Mouse (Mus musculus) hindbrain, embryonic 11.5 days (tissue): ENCODE measurements at regions not wholly inside any gene's neighbourhood (a gene's known extent, or its start where the extent isn't known, plus 50 kb on each side); places are given as distances from the start of the nearest gene placed in this dataset.

Experiments used
- ATAC-seq: fragments of 200-750 bp; cut with Nextera tagmentation; 2 replicates; pipeline ENCODE4 v1.8.0; 2017; ENCODE audit warnings: mild to moderate bottlenecking, moderate TSS enrichment, moderate library complexity; ENCODE audit not compliant: low FRiP score
- DNase-seq: peaks from one replicate; pipeline ENCODE4 v3.0.0-alpha.2; 2015; ENCODE audit warnings: low spot score
- H3K27ac ChIP-seq: fragments of 300-500 bp; sonication (generic); 2 replicates; pipeline ENCODE4 v1.5.1; 2014; ENCODE audit warnings: mild to moderate bottlenecking, low read depth, low read length
- H3K27me3 ChIP-seq: fragments of 300-500 bp; sonication (generic); 2 replicates; pipeline ENCODE4 v1.6.1; 2014; ENCODE audit warnings: mild to moderate bottlenecking, low read length, moderate library complexity, mixed read lengths; ENCODE audit not compliant: control insufficient read depth, insufficient read depth
- H3K36me3 ChIP-seq: fragments of 300-500 bp; sonication (generic); 2 replicates; pipeline ENCODE4 v1.6.1; 2014; ENCODE audit warnings: mild to moderate bottlenecking, low read length, moderate library complexity, mixed read lengths; ENCODE audit not compliant: control insufficient read depth, insufficient read depth
- H3K4me1 ChIP-seq: fragments of 300-500 bp; sonication (generic); replicated peaks from 2 replicates; pipeline ENCODE4 v1.6.1; 2014; ENCODE audit warnings: low read length, mixed read lengths; ENCODE audit not compliant: control insufficient read depth, insufficient read depth
- H3K4me2 ChIP-seq: fragments of 300-500 bp; sonication (generic); replicated peaks from 2 replicates; pipeline ENCODE4 v1.6.1; 2014; ENCODE audit warnings: mild to moderate bottlenecking, low read depth, low read length
- H3K4me3 ChIP-seq: fragments of 300-500 bp; sonication (generic); 2 replicates; pipeline ENCODE4 v1.5.1; 2014; ENCODE audit warnings: low read depth, low read length
- H3K9ac ChIP-seq: fragments of 300-500 bp; sonication (generic); 2 replicates; pipeline ENCODE4 v1.6.1; 2014; ENCODE audit warnings: low read depth, low read length
- H3K9me3 ChIP-seq: fragments of 300-500 bp; sonication (generic); 2 replicates; pipeline ENCODE4 v1.6.1; 2016; ENCODE audit warnings: low read length; ENCODE audit not compliant: control insufficient read depth
- WGBS: fragments of 180-500 bp; shearing (Covaris S2); extraction: QIAGEN DNeasy Blood & Tissue Kit; methylation state at CpG from one replicate; pipeline ENCODE4 v1.1.7; 2014; 5-methylcytosine and 5-hydroxymethylcytosine counted together

- no peak overlapping the region for H3K9ac ChIP-seq
Measured at GRCm38 (mm10) chr6:112202120-112202519, 71.4 kb upstream of the Lmcd1 start.

GRCm38 (mm10) chr6:112203321-112203720, 70.2 kb upstream of the Lmcd1 start:
- H3K4me1 ChIP-seq = no peaks in the 10 kb centered on the region
- DNase-seq = no peak
- no peak overlapping the region for H3K27ac ChIP-seq
- H3K4me2 ChIP-seq = no peak overlapping the region
- WGBS = 36% methylated on average over 2 of the region's 2 CpGs
- H3K9ac ChIP-seq = no peak overlapping the region
- no peak for ATAC-seq
- no peak overlapping the region for H3K4me3 ChIP-seq
- H3K27me3 ChIP-seq = no peaks in the 10 kb centered on the region
- H3K9me3 ChIP-seq = no peaks in the 10 kb centered on the region
- no peaks in the 10 kb centered on the region for H3K36me3 ChIP-seq

More at GRCm38 (mm10) chr6:112202120-112202519, 71.4 kb upstream of the Lmcd1 start:
- no peaks in the 10 kb centered on the region for H3K9me3 ChIP-seq
- no peaks in the 10 kb centered on the region for H3K27me3 ChIP-seq
- no peak overlapping the region for H3K4me3 ChIP-seq
- DNase-seq (no peak), ATAC-seq (no peak)
- H3K36me3 ChIP-seq = no peaks in the 10 kb centered on the region
- WGBS = 90% methylated on average over 4 of the region's 4 CpGs
- H3K4me1 ChIP-seq = no peaks in the 10 kb centered on the region
- H3K4me2 ChIP-seq = no peak overlapping the region
- H3K27ac ChIP-seq = no peak overlapping the region

- ATAC-seq = no peak
- no peak for DNase-seq
Measured at GRCm38 (mm10) chr6:112204956-112205355, 68.6 kb upstream of the Lmcd1 start.

GRCm38 (mm10) chr6:112205420-112205995, 68.0 kb upstream of the Lmcd1 start:
- H3K27ac ChIP-seq = no peak overlapping the region
- ATAC-seq = no peak
- H3K9ac ChIP-seq = no peak overlapping the region
- no peak for DNase-seq
- H3K9me3 ChIP-seq = no peaks in the 10 kb centered on the region
- H3K4me3 ChIP-seq = no peak overlapping the region
- WGBS = 88% methylated on average over 11 of the region's 11 CpGs
- no peak overlapping the region for H3K4me2 ChIP-seq
- no peaks in the 10 kb centered on the region for H3K36me3 ChIP-seq
- no peaks in the 10 kb centered on the region for H3K4me1 ChIP-seq
- H3K27me3 ChIP-seq = no peaks in the 10 kb centered on the region

More at GRCm38 (mm10) chr6:112204956-112205355, 68.6 kb upstream of the Lmcd1 start:
- H3K9me3 ChIP-seq = no peaks in the 10 kb centered on the region
- no peaks in the 10 kb centered on the region for H3K4me1 ChIP-seq
- no peak overlapping the region for H3K4me2 ChIP-seq
- no peaks in the 10 kb centered on the region for H3K36me3 ChIP-seq
- no peak overlapping the region for H3K27ac ChIP-seq
- no peaks in the 10 kb centered on the region for H3K27me3 ChIP-seq
- H3K4me3 ChIP-seq = no peak overlapping the region
- H3K9ac ChIP-seq = no peak overlapping the region
- WGBS = 94% methylated on average over 2 of the region's 2 CpGs

- no peaks in the 10 kb centered on the region for H3K36me3 ChIP-seq
- no peak overlapping the region for H3K4me3 ChIP-seq
- no peak overlapping the region for H3K9ac ChIP-seq
- no peak overlapping the region for H3K27ac ChIP-seq
- DNase-seq (peak; percentile 72), ATAC-seq (peak; percentile 68; the same call in 1 of the 2 replicates)
- H3K4me1 ChIP-seq = no peaks in the 10 kb centered on the region
- H3K9me3 ChIP-seq = no peaks in the 10 kb centered on the region
- H3K4me2 ChIP-seq = no peak overlapping the region
- WGBS = 51% methylated on average over 5 of the region's 5 CpGs
- no peaks in the 10 kb centered on the region for H3K27me3 ChIP-seq
Measured at GRCm38 (mm10) chr6:112207229-112207628, 66.3 kb upstream of the Lmcd1 start.

GRCm38 (mm10) chr6:112210238-112210950, 63.2 kb upstream of the Lmcd1 start:
- peak; percentile 80 for ATAC-seq
- no peaks in the 10 kb centered on the region for H3K27me3 ChIP-seq

GRCm38 (mm10) chr6:112216868-112217267, 56.7 kb upstream of the Lmcd1 start:
- Histone ChIP-seq H3K9me3 (no peaks in the 10 kb centered on the region), H3K36me3 (no peaks in the 10 kb centered on the region), H3K27me3 (no peaks in the 10 kb centered on the region), H3K27ac (no peak overlapping the region), H3K4me1 (no peaks in the 10 kb centered on the region), H3K4me3 (no peak overlapping the region), H3K4me2 (no peak overlapping the region), H3K9ac (no peak overlapping the region)
- 87% methylated on average over 3 of the region's 3 CpGs for WGBS
- DNase-seq = no peak
- no peak for ATAC-seq

More at GRCm38 (mm10) chr6:112210238-112210950, 63.2 kb upstream of the Lmcd1 start:
- WGBS = 48% methylated on average over 8 of the region's 8 CpGs
- Histone ChIP-seq H3K9me3 (no peaks in the 10 kb centered on the region), H3K36me3 (no peaks in the 10 kb centered on the region), H3K27ac (peak overlapping the region; percentile 37), H3K9ac (peak overlapping the region; percentile 11; the same call in 1 of the 2 replicates), H3K4me3 (no peak overlapping the region), H3K4me1 (no peaks in the 10 kb centered on the region), H3K4me2 (no peak overlapping the region)
- peak; percentile 59 for DNase-seq

GRCm38 (mm10) chr6:112218248-112218647, 55.3 kb upstream of the Lmcd1 start:
- no peak for ATAC-seq

GRCm38 (mm10) chr6:112219641-112220040, 53.9 kb upstream of the Lmcd1 start:
- H3K9ac ChIP-seq = no peak overlapping the region
- no peak overlapping the region for H3K4me3 ChIP-seq
- no peak overlapping the region for H3K27ac ChIP-seq
- DNase-seq (no peak), ATAC-seq (no peak)
- no peaks in the 10 kb centered on the region for H3K36me3 ChIP-seq
- no peaks in the 10 kb centered on the region for H3K27me3 ChIP-seq
- 88% methylated on average over 7 of the region's 7 CpGs for WGBS
- H3K9me3 ChIP-seq = no peaks in the 10 kb centered on the region
- H3K4me2 ChIP-seq = no peak overlapping the region
- no peaks in the 10 kb centered on the region for H3K4me1 ChIP-seq

More at GRCm38 (mm10) chr6:112218248-112218647, 55.3 kb upstream of the Lmcd1 start:
- Histone ChIP-seq H3K9me3 (no peaks in the 10 kb centered on the region), H3K27me3 (no peaks in the 10 kb centered on the region), H3K4me3 (no peak overlapping the region), H3K27ac (no peak overlapping the region), H3K36me3 (no peaks in the 10 kb centered on the region), H3K4me2 (no peak overlapping the region), H3K9ac (no peak overlapping the region), H3K4me1 (no peaks in the 10 kb centered on the region)
- WGBS = 81% methylated on average over 1 of the region's 1 CpGs
- DNase-seq = no peak
